Mouse (Mus musculus): ENCODE results near the gene Fbxo10. TPM values are rescaled to one million over a fixed set of nuclear protein-coding genes. Genes with fewer than 3 reads are reported as not detected.

Fbxo10 gene
- polyA plus RNA-seq, 1 experiment = 6.1 TPM

GRCm38 (mm10) chr4:45018452-45018980, 65.9 kb downstream of the Fbxo10 start, which contains the start of gene Polr1e:
Polr1e (plus strand) TSS chr4:45018583.
- no peak for TF ChIP-seq GATA1 (IDR thresholded peaks at IDR 0.05; ENCODE audit: low read length)

- no peak for TF ChIP-seq GATA1 (IDR thresholded peaks at IDR 0.05; ENCODE audit: low read length)
Observed at GRCm38 (mm10) chr4:45015615-45016014, 68.8 kb downstream of the Fbxo10 start.

GRCm38 (mm10) chr4:45013537-45013936, 70.9 kb downstream of the Fbxo10 start:
- no peak for TF ChIP-seq GATA1 (IDR thresholded peaks at IDR 0.05; ENCODE audit: low read length)

GRCm38 (mm10) chr4:45013031-45013431, 71.4 kb downstream of the Fbxo10 start:
- peak; percentile 75 for TF ChIP-seq GATA1 (IDR thresholded peaks at IDR 0.05; ENCODE audit: low read length)

- TF ChIP-seq GATA1 (IDR thresholded peaks at IDR 0.05; ENCODE audit: low read length) = no peak
Observed at GRCm38 (mm10) chr4:45012105-45012975, 72.1 kb downstream of the Fbxo10 start, which contains the start of gene Zbtb5. Zbtb5 (minus strand) TSS chr4:45012412.

GRCm38 (mm10) chr4:45011581-45012104, 72.8 kb downstream of the Fbxo10 start:
- no peak for TF ChIP-seq GATA1 (IDR thresholded peaks at IDR 0.05; ENCODE audit: low read length)

- no peak for TF ChIP-seq GATA1 (IDR thresholded peaks at IDR 0.05; ENCODE audit: low read length)
Observed at GRCm38 (mm10) chr4:45010806-45011415, 73.5 kb downstream of the Fbxo10 start.

GRCm38 (mm10) chr4:45005452-45005851, 79.0 kb downstream of the Fbxo10 start:
- TF ChIP-seq GATA1 (IDR thresholded peaks at IDR 0.05; ENCODE audit: low read length) = no peak

GRCm38 (mm10) chr4:45000001-45000400, 84.4 kb downstream of the Fbxo10 start:
- no peak for TF ChIP-seq GATA1 (IDR thresholded peaks at IDR 0.05; ENCODE audit: low read length)

GRCm38 (mm10) chr4:44998071-44998470, 86.3 kb downstream of the Fbxo10 start:
- no peak for TF ChIP-seq GATA1 (IDR thresholded peaks at IDR 0.05; ENCODE audit: low read length)

GRCm38 (mm10) chr4:44994776-44995175, 89.6 kb downstream of the Fbxo10 start:
- TF ChIP-seq GATA1 (IDR thresholded peaks at IDR 0.05; ENCODE audit: low read length) = no peak

- TF ChIP-seq GATA1 (IDR thresholded peaks at IDR 0.05; ENCODE audit: low read length) = no peak
Observed at GRCm38 (mm10) chr4:44993847-44994246, 90.6 kb downstream of the Fbxo10 start.

GRCm38 (mm10) chr4:44990560-44990959, 93.8 kb downstream of the Fbxo10 start:
- no peak for TF ChIP-seq GATA1 (IDR thresholded peaks at IDR 0.05; ENCODE audit: low read length)

Other genes starting within 250 kb of the Fbxo10 start
- 74.7 and 115 TPM in 2 replicates for gene Grhpr, start 103.2 kb downstream of the Fbxo10 start, polyA plus RNA-seq (2012)
- 3.2 and 3.6 TPM in 2 replicates for gene Zbtb5, start 72.2 kb downstream of the Fbxo10 start, polyA plus RNA-seq (2012)
- gene Polr1e, start 66.0 kb downstream of the Fbxo10 start, polyA plus RNA-seq (2012) = 4.4 and 10.3 TPM in 2 replicates
- gene Tomm5, start 23.5 kb upstream of the Fbxo10 start, polyA plus RNA-seq (2012) = 194 and 202 TPM in 2 replicates
- gene Frmpd1, start 100.3 kb upstream of the Fbxo10 start, polyA plus RNA-seq (2012) = 7.4 and 7.9 TPM in 2 replicates
- 0.53 and 2.0 TPM in 2 replicates for gene Trmt10b, start 212.5 kb upstream of the Fbxo10 start, polyA plus RNA-seq (2012)